Mouse (Mus musculus): Measurements from ENCODE around the gene Loxl4. TPM values are rescaled to one million over a fixed set of nuclear protein-coding genes. Genes with fewer than 3 reads are reported as not detected.

Gene Loxl4
- total RNA-seq, 4 experiments from 2014 or later: 1.5 to 3.1 (median 2.0) TPM

DNA sequence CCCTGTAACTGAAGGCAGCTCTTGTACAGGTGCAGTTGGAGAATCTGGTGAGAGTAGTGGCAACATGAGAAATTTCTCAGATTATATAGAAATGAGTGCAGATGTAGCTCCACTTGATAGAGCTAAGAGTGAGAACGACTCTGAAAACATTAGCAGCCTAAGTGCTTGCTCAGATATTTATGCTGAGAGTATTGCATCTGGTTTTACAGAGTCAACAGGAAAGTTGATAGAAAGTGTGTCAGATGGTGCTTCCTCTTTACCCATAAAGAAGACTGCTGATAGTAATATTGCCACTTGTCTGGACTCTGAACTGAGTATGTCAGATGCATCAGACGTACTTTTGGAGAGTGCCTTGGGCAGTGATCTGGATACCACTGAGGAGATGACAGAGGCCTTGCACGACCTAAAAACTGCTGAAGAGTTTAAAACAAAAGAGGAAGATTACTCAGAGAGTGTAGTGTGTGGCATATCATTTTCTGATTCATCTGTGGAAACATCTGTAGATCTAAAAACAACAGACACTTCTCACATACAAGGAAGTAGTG, 48.8 kb downstream of the Loxl4 start:
- DNase-seq: no peak

DNA sequence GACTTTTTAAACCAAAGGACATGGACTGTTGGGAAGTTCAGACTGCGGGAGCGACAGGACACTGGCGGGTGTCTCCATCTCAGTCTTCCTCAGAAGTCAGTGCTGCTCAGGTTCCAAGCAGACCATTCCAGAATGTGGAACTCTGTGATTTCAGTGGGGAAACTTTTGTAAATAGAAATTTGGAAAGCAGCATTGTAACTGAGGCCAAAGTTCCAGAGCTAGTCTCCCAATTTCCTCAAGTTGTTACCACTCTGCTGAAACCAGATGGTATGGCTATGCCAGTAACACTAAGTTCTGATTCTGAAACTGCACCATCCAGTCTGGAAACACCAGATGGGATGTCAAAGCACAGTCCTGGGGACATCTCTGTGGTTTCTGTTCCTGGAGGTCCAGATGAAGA, 49.6 kb downstream of the Loxl4 start:
- no peak for DNase-seq

DNA sequence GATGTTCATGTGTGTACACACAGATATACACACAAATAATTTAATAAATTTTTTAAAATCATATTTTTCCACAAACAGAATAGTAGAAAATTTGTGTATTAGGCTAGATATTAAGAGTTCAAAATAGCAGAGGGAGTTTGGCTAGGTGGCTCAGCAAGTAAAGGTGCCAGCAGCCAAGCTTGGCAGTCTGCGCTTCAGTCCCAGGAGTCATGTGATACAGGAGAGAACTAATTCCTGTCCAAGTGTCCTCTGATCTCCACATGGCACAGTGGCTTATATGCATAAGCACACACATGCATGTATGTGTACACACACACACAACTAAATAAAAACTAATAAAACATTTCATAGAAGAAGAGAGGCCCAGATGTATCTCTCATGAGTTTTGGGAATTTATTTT, 50.6 kb downstream of the Loxl4 start:
- DNase-seq: no peak

DNA sequence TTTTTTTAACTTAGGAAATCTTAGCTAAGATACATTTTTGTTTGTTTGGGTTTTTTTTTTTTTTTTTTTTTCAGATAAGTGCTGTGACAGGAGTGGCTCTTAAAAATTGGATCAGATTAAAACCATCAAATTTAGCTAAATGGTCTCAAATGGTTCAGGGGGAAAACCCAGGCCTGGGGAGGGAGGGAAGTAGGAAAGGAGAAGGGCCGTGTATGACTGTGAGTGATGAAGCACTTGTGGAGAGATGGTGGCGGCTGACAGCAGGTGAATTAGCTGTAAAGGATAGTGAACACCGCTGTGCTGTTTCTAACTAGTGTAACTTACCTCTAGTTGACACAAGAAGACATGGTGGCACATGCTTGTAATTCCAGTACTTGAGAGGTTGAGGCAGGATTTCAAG, 53.9 kb downstream of the Loxl4 start:
- DNase-seq: no peak

Other genes with a start within 250 kb of the Loxl4 start
- 1 to 10 TPM in 2 of 4 experiments, under 1 TPM in 2; 0.26 to 2.3 (median 0.73) TPM for gene Crtac1, start 181.0 kb downstream of the Loxl4 start, total RNA-seq (2022)
- gene R3hcc1l, start 94.1 kb downstream of the Loxl4 start, total RNA-seq (2022): 10 to 100 TPM; 25.0 to 31.3 (median 26.2) TPM
- gene Pyroxd2, start 140.0 kb upstream of the Loxl4 start, total RNA-seq (2022): 10 to 100 TPM; 37.8 to 64.5 (median 50.9) TPM
- gene Hps1, start 167.2 kb upstream of the Loxl4 start, total RNA-seq (2022): 10 to 100 TPM; 28.8 to 37.8 (median 31.0) TPM

Data from adrenal gland, adult 8-10 months (tissue).